Mouse (Mus musculus) cortical plate, adult 2 months (tissue): ENCODE results near the gene Stxbp6.

Source experiments
- CTCF ChIP-seq: fragments of 200-500 bp; IDR thresholded peaks from 2 replicates; pipeline ENCODE4 v1.5.1; 2011; ENCODE audit warnings: mild to moderate bottlenecking, control low read depth, low read length; ENCODE audit not compliant: insufficient read depth; ENCODE audit errors: extremely low read depth
- POLR2A ChIP-seq: fragments of 200-500 bp; IDR thresholded peaks from 2 replicates; pipeline ENCODE4 v1.6.1; 2011; ENCODE audit warnings: mild to moderate bottlenecking, low read length, control low read depth; ENCODE audit not compliant: insufficient read depth; ENCODE audit errors: extremely low read depth

DNA sequence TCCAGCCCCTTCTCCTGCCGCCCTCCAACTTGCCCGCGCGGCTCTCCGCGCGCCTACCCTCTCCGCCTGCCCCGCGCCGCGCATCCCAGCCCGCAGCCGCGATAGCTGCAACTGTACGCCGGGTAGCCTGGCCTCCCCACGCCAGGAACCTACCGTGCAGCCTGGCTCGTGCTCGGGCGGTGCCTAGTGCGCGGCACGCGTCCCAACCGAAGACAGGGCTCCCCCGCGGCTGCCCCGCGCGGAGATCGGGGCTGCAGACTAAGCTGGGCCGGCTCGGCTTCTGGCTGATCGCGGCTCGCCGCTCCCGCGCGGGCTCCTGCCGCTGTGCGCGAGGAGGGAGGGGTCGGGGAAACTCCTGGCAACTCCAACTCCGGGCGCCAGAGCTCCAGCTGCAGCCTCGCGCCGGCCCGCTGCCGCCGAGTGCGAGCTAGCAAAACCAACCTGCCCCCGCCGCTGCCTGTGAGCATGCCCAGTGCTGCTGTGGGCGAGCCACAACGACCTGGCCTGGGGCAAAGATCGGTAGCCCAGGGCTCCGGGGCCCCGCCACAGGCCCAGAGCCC is 387 bp downstream of the Stxbp6 start:
- TF ChIP-seq CTCF (no peak), POLR2A (0 out of 2 replicates have a peak, but pooled peaks have one; percentile 9)
